10 mouse cellular contexts compared by ENCODE assay signal in the genomic region with DNA sequence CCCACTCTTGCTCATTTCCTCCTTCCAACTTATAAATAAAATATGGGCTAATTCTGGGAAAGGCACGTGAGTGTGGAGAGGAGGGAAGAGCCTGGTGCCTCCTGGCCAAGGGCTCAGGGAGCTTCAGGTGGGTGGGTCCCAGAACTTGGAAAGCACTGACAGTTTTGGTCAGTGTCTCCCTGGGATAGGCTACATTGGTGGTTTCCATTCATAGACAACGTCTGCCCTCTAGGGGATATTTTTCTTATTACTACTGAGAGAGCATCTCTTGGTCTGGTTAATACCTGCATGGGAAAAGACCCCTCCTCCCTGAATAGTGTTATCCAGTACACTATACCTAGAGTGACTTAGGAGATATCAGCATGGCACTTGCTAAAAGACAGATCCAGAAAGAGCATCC. TPM values are rescaled to one million over a fixed set of nuclear protein-coding genes. Genes with fewer than 3 reads are reported as not detected.
DNase-seq lines count a peak whose midpoint lies in the region; ATAC-seq and TF ChIP-seq lines count a peak whose summit lies in the region.
"Had no signal": no experiment of that assay in that cellular context is flagged by ENCODE, and none has a peak within 500 bp of the region (broad histone marks: within the 10 kb centered on the region; RNA-seq: fewer than 3 reads in every experiment).

No protein-coding gene starts in this region.

- TF ChIP-seq POLR2A in cortical plate, adult 2 months (IDR thresholded peaks at IDR 0.05; ENCODE audit: extremely low read depth, insufficient read depth, low read length), result no peak

- no peak overlapping the region for H3K27ac ChIP-seq in embryonic facial prominence, embryonic 11.5 days (replicated peaks; ENCODE audit: low read depth, low read length)
- H3K27ac ChIP-seq in embryonic facial prominence, embryonic 10.5 days (replicated peaks), result no peak overlapping the region
- H3K27ac ChIP-seq in liver, embryonic 14.5 days, result no peak overlapping the region
- no peak overlapping the region for H3K27ac ChIP-seq in cortical plate, adult 2 months (ENCODE audit: insufficient read depth, low read length)
- H3K27ac ChIP-seq: heart, embryonic 13.5 days; neural tube, embryonic 12.5 days had no signal

- no peak for TF ChIP-seq EP300 in liver, embryonic 14.5 days (IDR thresholded peaks at IDR 0.05; ENCODE audit: low read depth)

- no peak overlapping the region for H3K9ac ChIP-seq in embryonic facial prominence, embryonic 11.5 days (replicated peaks; ENCODE audit: low read length)
- H3K9ac ChIP-seq in liver, embryonic 14.5 days (replicated peaks), result no peak overlapping the region
- H3K9ac ChIP-seq: heart, embryonic 13.5 days; neural tube, embryonic 12.5 days had no signal

- 0 out of 2 replicates have a peak, but pooled peaks have one; percentile 27 for TF ChIP-seq CTCF in liver, embryonic 14.5 days (IDR thresholded peaks at IDR 0.05; ENCODE audit: low read depth)
- peak; percentile 43; the same call in 1 of the 2 replicates for TF ChIP-seq CTCF in cortical plate, adult 2 months (IDR thresholded peaks at IDR 0.05; ENCODE audit: extremely low read depth, insufficient read depth, low read length)

- H3K9me3 ChIP-seq in embryonic facial prominence, embryonic 11.5 days (replicated peaks; ENCODE audit: control insufficient read depth, low read length), result no peaks in the 10 kb centered on the region
- no peaks in the 10 kb centered on the region for H3K9me3 ChIP-seq in embryonic facial prominence, embryonic 10.5 days
- H3K9me3 ChIP-seq in liver, embryonic 14.5 days (ENCODE audit: control insufficient read depth, low read length), result no peaks in the 10 kb centered on the region
- H3K9me3 ChIP-seq: heart, embryonic 13.5 days; neural tube, embryonic 12.5 days had no signal

- no peak overlapping the region for H3K4me3 ChIP-seq in embryonic facial prominence, embryonic 11.5 days (ENCODE audit: low read depth, low read length)
- no peak overlapping the region for H3K4me3 ChIP-seq in embryonic facial prominence, embryonic 10.5 days
- no peak overlapping the region for H3K4me3 ChIP-seq in liver, embryonic 14.5 days (ENCODE audit: insufficient read depth in 1 of 2, low read depth in 2 of 2, low read length in 2 of 2)
- H3K4me3 ChIP-seq in cortical plate, adult 2 months (ENCODE audit: insufficient read depth, low read length), result no peak overlapping the region
- H3K4me3 ChIP-seq: heart, embryonic 13.5 days; neural tube, embryonic 12.5 days had no signal

- 0 out of 2 replicates have a peak, but pooled peaks have one; percentile 44 for ATAC-seq in embryonic facial prominence, embryonic 11.5 days (replicated peaks; ENCODE audit: insufficient number of reproducible peaks, low FRiP score, low TSS enrichment, low read depth)
- no peak for ATAC-seq in liver, embryonic 14.5 days (ENCODE audit: insufficient read depth)

- no peak overlapping the region for H3K4me2 ChIP-seq in embryonic facial prominence, embryonic 11.5 days (ENCODE audit: low read depth, low read length)
- H3K4me2 ChIP-seq in liver, embryonic 14.5 days (ENCODE audit: low read depth), result no peak overlapping the region
- H3K4me2 ChIP-seq: heart, embryonic 13.5 days; neural tube, embryonic 12.5 days had no signal

- 12% methylated on average over 2 of the region's 2 CpGs for WGBS in embryonic facial prominence, embryonic 11.5 days
- 7% methylated on average over 2 of the region's 2 CpGs for WGBS in embryonic facial prominence, embryonic 10.5 days
- 6% methylated on average over 2 of the region's 2 CpGs for WGBS in liver, embryonic 14.5 days (ENCODE audit: insufficient replicate concordance)

- no peaks in the 10 kb centered on the region for H3K4me1 ChIP-seq in embryonic facial prominence, embryonic 11.5 days (ENCODE audit: control insufficient read depth, insufficient read depth, low read length)
- H3K4me1 ChIP-seq in embryonic facial prominence, embryonic 10.5 days, result no peaks in the 10 kb centered on the region
- H3K4me1 ChIP-seq in liver, embryonic 14.5 days (replicated peaks; ENCODE audit: control insufficient read depth in 2 of 2, insufficient read depth in 2 of 2, low read length in 1 of 2), result no peaks in the 10 kb centered on the region
- no peaks in the 10 kb centered on the region for H3K4me1 ChIP-seq in cortical plate, adult 2 months (ENCODE audit: control insufficient read depth, insufficient read depth, low read length)
- H3K4me1 ChIP-seq: heart, embryonic 13.5 days; neural tube, embryonic 12.5 days had no signal

- no peaks in the 10 kb centered on the region for H3K36me3 ChIP-seq in embryonic facial prominence, embryonic 11.5 days (replicated peaks; ENCODE audit: control insufficient read depth, insufficient read depth, low read depth, low read length)
- no peaks in the 10 kb centered on the region for H3K36me3 ChIP-seq in embryonic facial prominence, embryonic 10.5 days (replicated peaks)
- H3K36me3 ChIP-seq in liver, embryonic 14.5 days (replicated peaks; ENCODE audit: control insufficient read depth, insufficient read depth, low read depth), result no peaks in the 10 kb centered on the region
- H3K36me3 ChIP-seq: heart, embryonic 13.5 days; neural tube, embryonic 12.5 days had no signal

- H3K27me3 ChIP-seq in embryonic facial prominence, embryonic 11.5 days (ENCODE audit: control insufficient read depth, insufficient read depth, low read length), result no peaks in the 10 kb centered on the region
- H3K27me3 ChIP-seq in embryonic facial prominence, embryonic 10.5 days (replicated peaks; ENCODE audit: low read depth, poor library complexity, severe bottlenecking), result no peaks in the 10 kb centered on the region
- no peaks in the 10 kb centered on the region for H3K27me3 ChIP-seq in liver, embryonic 14.5 days (ENCODE audit: control insufficient read depth, insufficient read depth, low read length)
- H3K27me3 ChIP-seq: heart, embryonic 13.5 days; neural tube, embryonic 12.5 days had no signal

- peak; percentile 42 for DNase-seq in embryonic facial prominence, embryonic 11.5 days (ENCODE audit: low spot score)
- no peak for DNase-seq in embryonic facial prominence, embryonic 10.5 days (ENCODE audit: low spot score)
- no peak for DNase-seq in liver, embryonic 14.5 days (ENCODE audit: low read depth in 3 of 3, low spot score in 3 of 3)
- DNase-seq in liver, result no peak
- peak; percentile 60 for DNase-seq in retina, embryonic 14.5 days (ENCODE audit: low spot score)
- DNase-seq in frontal cortex, postnatal 25 days (ENCODE audit: low spot score in 2 of 2), result no peak
- DNase-seq in right cerebral cortex, adult 18-20 months, result no peak

RNA-seq across cellular contexts. Expression of a gene that starts 22.8 kb away (rescaled TPM):
- 0.42 and 0.46 TPM in 2 replicates for polyA plus RNA-seq in embryonic facial prominence, embryonic 11.5 days (2014; fragmentation: Nextera tagmentation; extraction: Ambion mirVana)
- not detected in 2 replicates for polyA plus RNA-seq in embryonic facial prominence, embryonic 10.5 days (2016; fragmentation: Nextera tagmentation; extraction: Ambion mirVana)
- 0.02 TPM in 1 of 2 replicates, not detected in the other for polyA plus RNA-seq in liver, embryonic 14.5 days (2012; rRNA removed)
- polyA plus RNA-seq in liver, embryonic 14.5 days (2014; fragmentation: Nextera tagmentation; extraction: Ambion mirVana), result not detected in 2 replicates
- polyA plus RNA-seq in cortical plate, adult 2 months (2012; rRNA removed), result 0.08 and 0.13 TPM in 2 replicates
- polyA plus RNA-seq: heart, embryonic 13.5 days; neural tube, embryonic 12.5 days had no signal

RNA-seq across cellular contexts. Expression of a gene that starts 50.4 kb away (rescaled TPM):
- polyA plus RNA-seq in embryonic facial prominence, embryonic 11.5 days (2014; fragmentation: Nextera tagmentation; extraction: Ambion mirVana), result not detected in 2 replicates
- polyA plus RNA-seq in embryonic facial prominence, embryonic 10.5 days (2016; fragmentation: Nextera tagmentation; extraction: Ambion mirVana), result not detected in 2 replicates
- not detected in 2 replicates for polyA plus RNA-seq in liver, embryonic 14.5 days (2012; rRNA removed)
- polyA plus RNA-seq in liver, embryonic 14.5 days (2014; fragmentation: Nextera tagmentation; extraction: Ambion mirVana), result not detected in 2 replicates
- polyA plus RNA-seq in cortical plate, adult 2 months (2012; rRNA removed), result not detected in 2 replicates
- polyA plus RNA-seq: neural tube, embryonic 12.5 days had no signal

Comparison
In these comparisons a context has a peak if more than half of its experiments do, and no peak if none do; other contexts are left out.
1. DNase-seq: peak in embryonic facial prominence, embryonic 11.5 days (single experiment) and retina, embryonic 14.5 days (single experiment); none in embryonic facial prominence, embryonic 10.5 days (single experiment), liver, embryonic 14.5 days (0 of 3), liver (single experiment), frontal cortex, postnatal 25 days (0 of 2) and right cerebral cortex, adult 18-20 months (single experiment).